Mouse (Mus musculus) heart, embryonic 16.5 days (tissue): ENCODE data around the gene Ccl27a. TPM values are rescaled to one million over a fixed set of nuclear protein-coding genes. Genes with fewer than 3 reads are reported as not detected.

Experiments
- ATAC-seq: fragments of 200-750 bp; cut with Nextera tagmentation; replicated peaks from 2 replicates; pipeline ENCODE4 v1.8.0; 2017; ENCODE audit warnings: moderate number of reproducible peaks; ENCODE audit not compliant: insufficient read depth, low FRiP score; ENCODE audit errors: extremely low read depth
- H3K27ac ChIP-seq: fragments of 300-500 bp; sonication (generic); 2 replicates; pipeline ENCODE4 v1.5.1; 2014; ENCODE audit warnings: mild to moderate bottlenecking, low read length, control low read depth, moderate library complexity
- H3K27me3 ChIP-seq: fragments of 300-500 bp; sonication (generic); 2 replicates; pipeline ENCODE4 v1.6.1; 2014; ENCODE audit warnings: low read length, mixed read lengths; ENCODE audit not compliant: control insufficient read depth, insufficient read depth
- H3K36me3 ChIP-seq: fragments of 300-500 bp; sonication (generic); 2 replicates; pipeline ENCODE4 v1.6.1; 2014; ENCODE audit not compliant: control insufficient read depth, insufficient read depth
- H3K4me1 ChIP-seq: fragments of 300-500 bp; sonication (generic); 2 replicates; pipeline ENCODE4 v1.6.1; 2014; ENCODE audit warnings: low read length, mixed read lengths; ENCODE audit not compliant: control insufficient read depth, insufficient read depth
- H3K4me2 ChIP-seq: fragments of 300-500 bp; sonication (generic); 2 replicates; pipeline ENCODE4 v1.6.1; 2014; ENCODE audit warnings: low read depth, mild to moderate bottlenecking, control low read depth, low read length
- H3K4me3 ChIP-seq: fragments of 300-500 bp; sonication (generic); 2 replicates; pipeline ENCODE4 v1.5.1; 2014; ENCODE audit warnings: mild to moderate bottlenecking, control low read depth, low read length
- H3K9ac ChIP-seq: fragments of 300-500 bp; sonication (generic); 2 replicates; pipeline ENCODE4 v1.6.1; 2014; ENCODE audit warnings: low read length, control low read depth
- H3K9me3 ChIP-seq: fragments of 300-500 bp; sonication (generic); replicated peaks from 2 replicates; pipeline ENCODE4 v1.6.1; 2016; ENCODE audit warnings: low read length; ENCODE audit not compliant: control insufficient read depth
- WGBS: fragments of 180-500 bp; shearing (Covaris S2); extraction: QIAGEN DNeasy Blood & Tissue Kit; methylation state at CpG from one replicate; pipeline ENCODE4 v1.1.7; 2014; 5-methylcytosine and 5-hydroxymethylcytosine counted together
- polyA plus RNA-seq: library from polyadenylated mRNA; unstranded; fragments of >200 nt; fragmentation: Nextera tagmentation; extraction: Ambion mirVana; gene quantifications from 2 replicates; pipeline ENCODE4 v1.2.1, GENCODE M21; 2015

Ccl27a gene
- polyA plus RNA-seq, 1 experiment from 2014 or later, result 40.9 TPM

- ATAC-seq, result peak; percentile 96
- H3K9me3 ChIP-seq, result peaks cover 4% of the 10 kb centered on the region
- WGBS, result under 1% methylated on average over 27 of the region's 27 CpGs
Measured at GRCm38 (mm10) chr4:41741158-41741560, 32.9 kb downstream of the Ccl27a start.

GRCm38 (mm10) chr4:41740380-41741157 is 33.5 kb downstream of the Ccl27a start:
- Histone ChIP-seq H3K4me2 (peak overlapping the region; percentile 91), H3K4me3 (peak overlapping the region; percentile 83), H3K4me1 (peaks cover 11% of the 10 kb centered on the region), H3K27ac (peak overlapping the region; percentile 88), H3K9me3 (no peaks in the 10 kb centered on the region), H3K36me3 (peaks cover 7% of the 10 kb centered on the region; the same call in 1 of the 2 replicates), H3K9ac (peak overlapping the region; percentile 89), H3K27me3 (no peaks in the 10 kb centered on the region)
- WGBS, result 1% methylated on average over 48 of the region's 48 CpGs
- ATAC-seq, result peak; percentile 75

More at GRCm38 (mm10) chr4:41741158-41741560, 32.9 kb downstream of the Ccl27a start:
- Histone ChIP-seq H3K9ac (peak overlapping the region; percentile 89), H3K27ac (peak overlapping the region; percentile 88), H3K36me3 (peaks cover 8% of the 10 kb centered on the region), H3K27me3 (no peaks in the 10 kb centered on the region), H3K4me1 (peaks cover 11% of the 10 kb centered on the region), H3K4me3 (peak overlapping the region; percentile 83), H3K4me2 (peak overlapping the region; percentile 91)

- peaks cover 11% of the 10 kb centered on the region for H3K4me1 ChIP-seq
- no peak overlapping the region for H3K9ac ChIP-seq
- no peak overlapping the region for H3K4me3 ChIP-seq
- ATAC-seq, result no peak
- H3K9me3 ChIP-seq, result no peaks in the 10 kb centered on the region
- WGBS, result 92% methylated on average over 13 of the region's 13 CpGs
- H3K36me3 ChIP-seq, result peaks cover 7% of the 10 kb centered on the region; the same call in 1 of the 2 replicates
- peaks cover 5% of the 10 kb centered on the region; the same call in 1 of the 2 replicates for H3K27me3 ChIP-seq
- H3K27ac ChIP-seq, result no peak overlapping the region
- no peak overlapping the region for H3K4me2 ChIP-seq
Measured at GRCm38 (mm10) chr4:41739260-41739659, 34.8 kb downstream of the Ccl27a start.

GRCm38 (mm10) chr4:41738256-41738603 is 35.8 kb downstream of the Ccl27a start:
- H3K27me3 ChIP-seq, result peaks cover 6% of the 10 kb centered on the region
- peaks cover 11% of the 10 kb centered on the region for H3K4me1 ChIP-seq
- H3K27ac ChIP-seq, result no peak overlapping the region
- H3K36me3 ChIP-seq, result peaks cover 7% of the 10 kb centered on the region; the same call in 1 of the 2 replicates
- H3K4me3 ChIP-seq, result no peak overlapping the region
- H3K4me2 ChIP-seq, result no peak overlapping the region
- no peaks in the 10 kb centered on the region for H3K9me3 ChIP-seq
- WGBS, result 83% methylated on average over 1 of the region's 1 CpGs
- no peak overlapping the region for H3K9ac ChIP-seq
- no peak for ATAC-seq

- WGBS, result 39% methylated on average over 8 of the region's 8 CpGs
Measured at GRCm38 (mm10) chr4:41737602-41738255, 36.3 kb downstream of the Ccl27a start.

GRCm38 (mm10) chr4:41731052-41731765 is 42.8 kb downstream of the Ccl27a start, which contains the start of gene Arid3c:
Arid3c (minus strand) TSS chr4:41731142.
- 2% methylated on average over 50 of the region's 50 CpGs for whole genome bisulfite sequencing
- Histone ChIP-seq H3K4me3 (peak within 1 kb of the TSS; percentile 47), H3K9ac (no peak within 1 kb of the TSS), H3K27ac (no peak within 1 kb of the TSS), H3K9me3 (no peaks in the 10 kb centered on the region), H3K36me3 (no peaks in the 10 kb centered on the region), H3K27me3 (peaks cover 64% of the 10 kb centered on the region), H3K4me2 (peak within 1 kb of the TSS; percentile 66), H3K4me1 (0 out of 2 replicates have a peak, but pooled peaks cover 5% of the 10 kb centered on the region)
- ATAC-seq, result no peak; the same call in 1 of the 2 replicates

More at GRCm38 (mm10) chr4:41737602-41738255, 36.3 kb downstream of the Ccl27a start:
- ATAC-seq, result 0 out of 2 replicates have a peak, but pooled peaks have one; percentile 29
- Histone ChIP-seq H3K4me2 (no peak overlapping the region), H3K27me3 (peaks cover 11% of the 10 kb centered on the region), H3K4me1 (peaks cover 11% of the 10 kb centered on the region), H3K9ac (no peak overlapping the region), H3K36me3 (peaks cover 7% of the 10 kb centered on the region; the same call in 1 of the 2 replicates), H3K9me3 (no peaks in the 10 kb centered on the region), H3K27ac (no peak overlapping the region), H3K4me3 (no peak overlapping the region)

GRCm38 (mm10) chr4:41726826-41727621 is 47.0 kb downstream of the Ccl27a start:
- WGBS, result 17% methylated on average over 20 of the region's 20 CpGs

GRCm38 (mm10) chr4:41722918-41723351 is 51.1 kb downstream of the Ccl27a start, which contains the start of gene Dctn3:
Dctn3 (minus strand) TSS chr4:41723170.
- peaks cover 12% of the 10 kb centered on the region; the same call in 1 of the 2 replicates for H3K4me1 ChIP-seq
- H3K4me3 ChIP-seq, result peak within 1 kb of the TSS; percentile 91
- peaks cover 14% of the 10 kb centered on the region for H3K36me3 ChIP-seq
- H3K27me3 ChIP-seq, result peaks cover 43% of the 10 kb centered on the region
- H3K4me2 ChIP-seq, result peak within 1 kb of the TSS; percentile 89
- H3K9me3 ChIP-seq, result no peaks in the 10 kb centered on the region
- H3K9ac ChIP-seq, result peak within 1 kb of the TSS; percentile 90
- ATAC-seq, result peak; percentile 96
- WGBS, result under 1% methylated on average over 27 of the region's 27 CpGs
- no peak within 1 kb of the TSS for H3K27ac ChIP-seq

More at GRCm38 (mm10) chr4:41726826-41727621, 47.0 kb downstream of the Ccl27a start:
- ATAC-seq, result no peak
- no peak overlapping the region for H3K27ac ChIP-seq
- H3K4me2 ChIP-seq, result no peak overlapping the region
- no peak overlapping the region for H3K9ac ChIP-seq
- H3K36me3 ChIP-seq, result no peaks in the 10 kb centered on the region
- no peaks in the 10 kb centered on the region for H3K9me3 ChIP-seq
- peaks cover 74% of the 10 kb centered on the region for H3K27me3 ChIP-seq
- peaks cover 12% of the 10 kb centered on the region; the same call in 1 of the 2 replicates for H3K4me1 ChIP-seq
- no peak overlapping the region for H3K4me3 ChIP-seq
